Mouse (Mus musculus) right cerebral cortex, postnatal 4 days (tissue): ENCODE data around the gene Ccdc188.
A peak's percentile ranks its signal among the peaks of the same experiment; 100 is the strongest.

Source experiments
- DNase-seq: peaks from one replicate; pipeline ENCODE4 v3.0.0-alpha.2; 2022

The Ccdc188 gene

GRCm38 (mm10) chr16:18203430-18204091, 14.1 kb upstream of the Ccdc188 start:
- no peak for DNase-seq

GRCm38 (mm10) chr16:18210701-18211416, 6.8 kb upstream of the Ccdc188 start:
- DNase-seq = peak; percentile 70

- DNase-seq = peak; percentile 100
These were observed 6.1 kb upstream of the Ccdc188 start for GRCm38 (mm10) chr16:18211417-18212171.

GRCm38 (mm10) chr16:18213689-18214088, 4.0 kb upstream of the Ccdc188 start:
- peak; percentile 81 for DNase-seq

GRCm38 (mm10) chr16:18214858-18215257, 2.8 kb upstream of the Ccdc188 start:
- no peak for DNase-seq

- DNase-seq = no peak
These were observed 909 bp downstream of the Ccdc188 start for GRCm38 (mm10) chr16:18218580-18218996.

- DNase-seq = peak; percentile 58
These were observed 2.3 kb downstream of the Ccdc188 start for GRCm38 (mm10) chr16:18220001-18220400.

GRCm38 (mm10) chr16:18220856-18221542, 3.3 kb downstream of the Ccdc188 start:
- DNase-seq = no peak

GRCm38 (mm10) chr16:18221543-18221898, 3.8 kb downstream of the Ccdc188 start:
- no peak for DNase-seq

- DNase-seq = no peak
These were observed 4.5 kb downstream of the Ccdc188 start for GRCm38 (mm10) chr16:18222188-18222587.

- no peak for DNase-seq
These were observed 9.5 kb downstream of the Ccdc188 start for GRCm38 (mm10) chr16:18227187-18227586.

- DNase-seq = no peak
These were observed 10.3 kb downstream of the Ccdc188 start for GRCm38 (mm10) chr16:18227897-18228422.

GRCm38 (mm10) chr16:18228856-18229255, 11.2 kb downstream of the Ccdc188 start:
- no peak for DNase-seq

- DNase-seq = peak; percentile 63
These were observed 11.9 kb downstream of the Ccdc188 start for GRCm38 (mm10) chr16:18229622-18230021.

GRCm38 (mm10) chr16:18230617-18231016, 12.9 kb downstream of the Ccdc188 start:
- DNase-seq = no peak

GRCm38 (mm10) chr16:18231047-18231446, 13.4 kb downstream of the Ccdc188 start:
- no peak for DNase-seq

GRCm38 (mm10) chr16:18231451-18231850, 13.8 kb downstream of the Ccdc188 start:
- DNase-seq = no peak

GRCm38 (mm10) chr16:18233451-18233850, 15.8 kb downstream of the Ccdc188 start:
- DNase-seq = no peak

- no peak for DNase-seq
These were observed 16.4 kb downstream of the Ccdc188 start for GRCm38 (mm10) chr16:18233919-18234670.

GRCm38 (mm10) chr16:18234671-18235388, 17.2 kb downstream of the Ccdc188 start, which contains the start of gene Zdhhc8:
Gene Zdhhc8, minus strand, starts transcription at chr16:18235136.
- peak; percentile 81 for DNase-seq

- peak; percentile 66 for DNase-seq
These were observed 17.8 kb downstream of the Ccdc188 start for GRCm38 (mm10) chr16:18235389-18236065.
